Mouse (Mus musculus): ENCODE measurements at regions not wholly inside any gene's neighbourhood (a gene's known extent, or its start where the extent isn't known, plus 50 kb on each side); places are given as distances from the start of the nearest gene placed in this dataset.
"Not testable (repeated sequence)": the region's sequence is repeated elsewhere in the genome, so short reads cannot be mapped to it uniquely, and the experiment has no call there.

DNA sequence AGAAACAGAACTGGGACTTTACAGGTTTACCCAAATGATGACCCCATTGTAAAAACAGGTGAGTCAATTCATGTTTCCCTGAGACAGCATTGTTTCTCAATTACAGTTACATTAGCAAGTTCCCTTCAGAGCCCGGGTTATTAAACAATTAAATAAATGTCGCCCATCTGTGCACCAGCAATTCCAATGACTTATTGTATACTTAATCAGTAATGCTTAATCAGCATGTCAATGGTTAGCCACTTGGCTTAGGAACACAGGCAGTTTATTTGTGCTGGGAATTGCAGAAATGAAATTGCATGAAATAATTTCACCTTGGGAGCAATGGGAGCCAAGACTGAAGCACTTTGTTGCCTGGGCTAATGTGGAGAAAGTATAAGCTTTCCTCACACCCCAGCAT, 364.3 kb downstream of the Kif2b start:
- no peak overlapping the region for H3K4me2 ChIP-seq (ENCODE audit: low read depth, low read length)
- H3K36me3 ChIP-seq (ENCODE audit: control insufficient read depth, insufficient read depth, low read length), result no peaks in the 10 kb centered on the region
- H3K4me3 ChIP-seq (replicated peaks; ENCODE audit: low read length), result no peak overlapping the region
- ATAC-seq (ENCODE audit: insufficient read depth, low FRiP score), result no peak
- no peaks in the 10 kb centered on the region for H3K4me1 ChIP-seq (ENCODE audit: control insufficient read depth, insufficient read depth, low read length)
- no peak overlapping the region for H3K9ac ChIP-seq (ENCODE audit: low read length)
- H3K27ac ChIP-seq (ENCODE audit: low read length), result no peak overlapping the region
- no peaks in the 10 kb centered on the region for H3K27me3 ChIP-seq (ENCODE audit: control insufficient read depth, insufficient read depth, low read length)
- 64% methylated on average over 2 of the region's 2 CpGs for WGBS
- H3K9me3 ChIP-seq (replicated peaks; ENCODE audit: control insufficient read depth, low read length), result no peaks in the 10 kb centered on the region

GRCm38 (mm10) chr11:91206470-91206869, 370.9 kb downstream of the Kif2b start:
- Histone ChIP-seq H3K9ac (ENCODE audit: low read length) (no peak overlapping the region), H3K27me3 (ENCODE audit: control insufficient read depth, insufficient read depth, low read length) (no peaks in the 10 kb centered on the region), H3K27ac (ENCODE audit: low read length) (no peak overlapping the region), H3K4me2 (ENCODE audit: low read depth, low read length) (no peak overlapping the region), H3K9me3 (replicated peaks; ENCODE audit: control insufficient read depth, low read length) (no peaks in the 10 kb centered on the region), H3K36me3 (ENCODE audit: control insufficient read depth, insufficient read depth, low read length) (no peaks in the 10 kb centered on the region), H3K4me1 (ENCODE audit: control insufficient read depth, insufficient read depth, low read length) (no peaks in the 10 kb centered on the region), H3K4me3 (replicated peaks; ENCODE audit: low read length) (no peak overlapping the region)
- ATAC-seq (ENCODE audit: insufficient read depth, low FRiP score), result no peak
- 71% methylated on average over 7 of the region's 7 CpGs for WGBS

GRCm38 (mm10) chr11:91204416-91204815, 372.9 kb downstream of the Kif2b start:
- no peak overlapping the region for H3K9ac ChIP-seq (ENCODE audit: low read length)
- no peaks in the 10 kb centered on the region for H3K4me1 ChIP-seq (ENCODE audit: control insufficient read depth, insufficient read depth, low read length)
- no peak overlapping the region for H3K4me3 ChIP-seq (replicated peaks; ENCODE audit: low read length)
- H3K4me2 ChIP-seq (ENCODE audit: low read depth, low read length), result no peak overlapping the region
- H3K27ac ChIP-seq (ENCODE audit: low read length), result no peak overlapping the region
- H3K27me3 ChIP-seq (ENCODE audit: control insufficient read depth, insufficient read depth, low read length), result no peaks in the 10 kb centered on the region
- 39% methylated on average over 7 of the region's 7 CpGs for WGBS
- H3K36me3 ChIP-seq (ENCODE audit: control insufficient read depth, insufficient read depth, low read length), result no peaks in the 10 kb centered on the region
- H3K9me3 ChIP-seq (replicated peaks; ENCODE audit: control insufficient read depth, low read length), result no peaks in the 10 kb centered on the region
- ATAC-seq (ENCODE audit: insufficient read depth, low FRiP score), result no peak

DNA sequence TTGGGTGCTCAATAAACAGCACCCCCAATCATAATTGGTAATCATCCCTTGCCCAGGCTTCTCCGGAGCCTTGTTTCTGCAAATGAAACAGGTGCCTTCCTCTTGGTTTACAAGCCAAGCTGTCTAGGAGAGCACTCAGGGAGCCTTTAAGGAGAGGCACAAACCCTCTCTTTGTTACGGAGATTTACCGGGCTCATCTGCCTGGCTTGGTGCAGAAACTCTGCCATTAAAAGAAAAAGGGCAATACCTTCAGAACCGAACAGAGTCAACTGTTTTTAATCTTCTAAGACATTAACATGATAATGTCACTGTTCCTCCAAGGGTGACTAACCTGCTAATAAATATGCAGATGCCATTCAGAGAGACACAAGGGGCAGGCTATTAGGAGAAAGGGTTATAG, 380.5 kb downstream of the Kif2b start:
- no peaks in the 10 kb centered on the region for H3K9me3 ChIP-seq (replicated peaks; ENCODE audit: control insufficient read depth, low read length)
- H3K27ac ChIP-seq (ENCODE audit: low read length), result no peak overlapping the region
- no peak overlapping the region for H3K4me3 ChIP-seq (replicated peaks; ENCODE audit: low read length)
- H3K27me3 ChIP-seq (ENCODE audit: control insufficient read depth, insufficient read depth, low read length), result no peaks in the 10 kb centered on the region
- no peak for ATAC-seq (ENCODE audit: insufficient read depth, low FRiP score)
- WGBS, result 37% methylated on average over 4 of the region's 4 CpGs
- no peak overlapping the region for H3K4me2 ChIP-seq (ENCODE audit: low read depth, low read length)
- no peak overlapping the region for H3K9ac ChIP-seq (ENCODE audit: low read length)
- H3K36me3 ChIP-seq (ENCODE audit: control insufficient read depth, insufficient read depth, low read length), result no peaks in the 10 kb centered on the region
- H3K4me1 ChIP-seq (ENCODE audit: control insufficient read depth, insufficient read depth, low read length), result no peaks in the 10 kb centered on the region

- Histone ChIP-seq H3K27me3 (ENCODE audit: control insufficient read depth, insufficient read depth, low read length) (no peaks in the 10 kb centered on the region), H3K27ac (ENCODE audit: low read length) (no peak overlapping the region), H3K4me3 (replicated peaks; ENCODE audit: low read length) (no peak overlapping the region), H3K4me2 (ENCODE audit: low read depth, low read length) (no peak overlapping the region), H3K4me1 (ENCODE audit: control insufficient read depth, insufficient read depth, low read length) (no peaks in the 10 kb centered on the region), H3K36me3 (ENCODE audit: control insufficient read depth, insufficient read depth, low read length) (no peaks in the 10 kb centered on the region), H3K9me3 (replicated peaks; ENCODE audit: control insufficient read depth, low read length) (no peaks in the 10 kb centered on the region), H3K9ac (ENCODE audit: low read length) (no peak overlapping the region)
- 39% methylated on average over 6 of the region's 6 CpGs for WGBS
- no peak for ATAC-seq (ENCODE audit: insufficient read depth, low FRiP score)
Observed at GRCm38 (mm10) chr11:91196351-91196750, 381.0 kb downstream of the Kif2b start.

GRCm38 (mm10) chr11:91167336-91167735, 410.0 kb downstream of the Kif2b start:
- WGBS, result 54% methylated on average over 2 of the region's 2 CpGs

GRCm38 (mm10) chr11:91133753-91134270, 443.5 kb downstream of the Kif2b start:
- Histone ChIP-seq H3K27me3 (ENCODE audit: control insufficient read depth, insufficient read depth, low read length) (no peaks in the 10 kb centered on the region), H3K27ac (ENCODE audit: low read length) (no peak overlapping the region), H3K4me2 (ENCODE audit: low read depth, low read length) (no peak overlapping the region), H3K9me3 (replicated peaks; ENCODE audit: control insufficient read depth, low read length) (no peaks in the 10 kb centered on the region), H3K4me3 (replicated peaks; ENCODE audit: low read length) (no peak overlapping the region), H3K9ac (ENCODE audit: low read length) (no peak overlapping the region), H3K4me1 (ENCODE audit: control insufficient read depth, insufficient read depth, low read length) (no peaks in the 10 kb centered on the region), H3K36me3 (ENCODE audit: control insufficient read depth, insufficient read depth, low read length) (no peaks in the 10 kb centered on the region)
- ATAC-seq (ENCODE audit: insufficient read depth, low FRiP score), result no peak
- WGBS, result 54% methylated on average over 9 of the region's 9 CpGs

More at GRCm38 (mm10) chr11:91167336-91167735, 410.0 kb downstream of the Kif2b start:
- not testable (repeated sequence) for H3K9me3 ChIP-seq (replicated peaks; ENCODE audit: control insufficient read depth, low read length); H3K27ac ChIP-seq (ENCODE audit: low read length); H3K9ac ChIP-seq (ENCODE audit: low read length); H3K4me2 ChIP-seq (ENCODE audit: low read depth, low read length); H3K4me1 ChIP-seq (ENCODE audit: control insufficient read depth, insufficient read depth, low read length); H3K27me3 ChIP-seq (ENCODE audit: control insufficient read depth, insufficient read depth, low read length); H3K36me3 ChIP-seq (ENCODE audit: control insufficient read depth, insufficient read depth, low read length); ATAC-seq (ENCODE audit: insufficient read depth, low FRiP score); H3K4me3 ChIP-seq (replicated peaks; ENCODE audit: low read length)

GRCm38 (mm10) chr11:91132771-91133380, 444.5 kb downstream of the Kif2b start:
- no peak overlapping the region for H3K9ac ChIP-seq (ENCODE audit: low read length)
- no peaks in the 10 kb centered on the region for H3K27me3 ChIP-seq (ENCODE audit: control insufficient read depth, insufficient read depth, low read length)
- no peaks in the 10 kb centered on the region for H3K9me3 ChIP-seq (replicated peaks; ENCODE audit: control insufficient read depth, low read length)
- no peaks in the 10 kb centered on the region for H3K4me1 ChIP-seq (ENCODE audit: control insufficient read depth, insufficient read depth, low read length)
- H3K4me3 ChIP-seq (replicated peaks; ENCODE audit: low read length), result no peak overlapping the region
- ATAC-seq (ENCODE audit: insufficient read depth, low FRiP score), result no peak
- WGBS, result 79% methylated on average over 7 of the region's 7 CpGs
- no peaks in the 10 kb centered on the region for H3K36me3 ChIP-seq (ENCODE audit: control insufficient read depth, insufficient read depth, low read length)
- H3K4me2 ChIP-seq (ENCODE audit: low read depth, low read length), result no peak overlapping the region
- H3K27ac ChIP-seq (ENCODE audit: low read length), result no peak overlapping the region

DNA sequence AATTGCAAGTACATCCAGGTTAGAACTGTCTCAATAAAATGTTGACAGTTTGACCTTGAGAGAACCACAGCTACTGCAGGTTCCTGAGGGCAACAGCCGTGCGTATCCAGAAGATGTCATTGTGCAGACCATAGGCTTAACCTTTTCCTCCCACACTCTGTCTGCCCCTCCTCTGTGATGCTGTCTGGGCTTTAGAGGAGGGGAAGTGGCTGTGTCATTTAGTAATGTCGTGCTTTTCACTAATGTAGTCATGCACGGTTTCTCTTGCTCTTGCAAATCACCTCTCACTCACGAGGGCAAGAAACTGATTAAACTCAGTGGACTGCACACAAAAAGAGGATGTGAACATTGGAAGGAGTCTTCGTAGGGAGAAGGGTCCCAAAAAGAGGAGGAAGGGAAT, 443.8 kb upstream of the Tom1l1 start:
- ATAC-seq (ENCODE audit: insufficient read depth, low FRiP score), result no peak
- no peaks in the 10 kb centered on the region for H3K36me3 ChIP-seq (ENCODE audit: control insufficient read depth, insufficient read depth, low read length)
- WGBS, result 49% methylated on average over 6 of the region's 6 CpGs

More for the DNA sequence above, 443.8 kb upstream of the Tom1l1 start:
- Histone ChIP-seq H3K4me3 (replicated peaks; ENCODE audit: low read length) (no peak overlapping the region), H3K9ac (ENCODE audit: low read length) (no peak overlapping the region), H3K27me3 (ENCODE audit: control insufficient read depth, insufficient read depth, low read length) (no peaks in the 10 kb centered on the region), H3K4me2 (ENCODE audit: low read depth, low read length) (no peak overlapping the region), H3K27ac (ENCODE audit: low read length) (no peak overlapping the region), H3K9me3 (replicated peaks; ENCODE audit: control insufficient read depth, low read length) (no peaks in the 10 kb centered on the region), H3K4me1 (ENCODE audit: control insufficient read depth, insufficient read depth, low read length) (no peaks in the 10 kb centered on the region)
